Mouse (Mus musculus) myocyte (in vitro differentiated cells): ENCODE data around the gene Cox10.

Experiments used
- POLR2A ChIP-seq: IDR thresholded peaks from one replicate; pipeline ENCODE4 v1.6.1; 2011; ENCODE audit warnings: low read depth, mild to moderate bottlenecking, control low read depth, moderate library complexity; ENCODE audit not compliant: insufficient read length
- REST ChIP-seq: IDR thresholded peaks from one replicate; pipeline ENCODE4 v1.6.1; 2011; ENCODE audit warnings: mild to moderate bottlenecking, control low read depth, moderate library complexity; ENCODE audit not compliant: insufficient read depth, insufficient read length

GRCm38 (mm10) chr11:64010724-64011496 is 68.4 kb downstream of the Cox10 start:
- no peak for TF ChIP-seq REST
- TF ChIP-seq POLR2A = no peak
